Mouse (Mus musculus): Measurements from ENCODE around the gene Atg9b. TPM values are rescaled to one million over a fixed set of nuclear protein-coding genes. Genes with fewer than 3 reads are reported as not detected.

Atg9b gene
- polyA plus RNA-seq (2015; fragmentation: Nextera tagmentation; extraction: Ambion mirVana): 1.1 and 2.0 TPM in 2 replicates

GRCm38 (mm10) chr5:24391864-24392263 is at the start of gene Atg9b:
TSS of gene Atg9b (minus strand) at chr5:24392143.

GRCm38 (mm10) chr5:24423129-24424003 is 31.4 kb upstream of the Atg9b start, which contains the start of the genes Cdk5 and Slc4a2:
TSS of gene Cdk5 (minus strand) at chr5:24423530.
TSS of gene Slc4a2 (plus strand) at chr5:24423837.

GRCm38 (mm10) chr5:24413042-24413693 is 21.2 kb upstream of the Atg9b start, which contains the start of gene Asic3:
TSS of gene Asic3 (plus strand) at chr5:24413392.

GRCm38 (mm10) chr5:24393392-24393997 is 1.6 kb upstream of the Atg9b start, which contains the start of gene Abcb8:
TSS of gene Abcb8 (plus strand) at chr5:24393663.

GRCm38 (mm10) chr5:24364508-24364907 is 27.4 kb downstream of the Atg9b start, which contains the start of gene Nos3:
TSS of gene Nos3 (plus strand) at chr5:24364810.

GRCm38 (mm10) chr5:24351278-24351677 is 40.7 kb downstream of the Atg9b start, which contains the start of gene Kcnh2:
TSS of gene Kcnh2 (minus strand) at chr5:24351604.

Other genes with a start within 250 kb of the Atg9b start
- 8.9 and 9.6 TPM in 2 replicates for gene Nupl2, start 227.2 kb downstream of the Atg9b start, polyA plus RNA-seq (2015; fragmentation: Nextera tagmentation; extraction: Ambion mirVana)
- 0.69 and 0.80 TPM in 2 replicates for gene Kcnh2, start 40.5 kb downstream of the Atg9b start, polyA plus RNA-seq (2015; fragmentation: Nextera tagmentation; extraction: Ambion mirVana)
- 3.1 and 4.4 TPM in 2 replicates for gene Nos3, start 27.3 kb downstream of the Atg9b start, polyA plus RNA-seq (2015; fragmentation: Nextera tagmentation; extraction: Ambion mirVana)
- gene Abcb8, start 1.5 kb upstream of the Atg9b start, polyA plus RNA-seq (2015; fragmentation: Nextera tagmentation; extraction: Ambion mirVana): 20.3 and 21.0 TPM in 2 replicates
- gene Asic3, start 21.2 kb upstream of the Atg9b start, polyA plus RNA-seq (2015; fragmentation: Nextera tagmentation; extraction: Ambion mirVana): not detected in 2 replicates
- gene Cdk5, start 31.4 kb upstream of the Atg9b start, polyA plus RNA-seq (2015; fragmentation: Nextera tagmentation; extraction: Ambion mirVana): 13.7 and 16.6 TPM in 2 replicates
- gene Slc4a2, start 31.7 kb upstream of the Atg9b start, polyA plus RNA-seq (2015; fragmentation: Nextera tagmentation; extraction: Ambion mirVana): 9.1 and 10.4 TPM in 2 replicates
- 45.3 and 48.4 TPM in 2 replicates for gene Fastk, start 53.1 kb upstream of the Atg9b start, polyA plus RNA-seq (2015; fragmentation: Nextera tagmentation; extraction: Ambion mirVana)
- gene Tmub1, start 55.7 kb upstream of the Atg9b start, polyA plus RNA-seq (2015; fragmentation: Nextera tagmentation; extraction: Ambion mirVana): 6.6 and 8.3 TPM in 2 replicates
- gene Agap3, start 60.0 kb upstream of the Atg9b start, polyA plus RNA-seq (2015; fragmentation: Nextera tagmentation; extraction: Ambion mirVana): 12.6 and 14.8 TPM in 2 replicates
- gene Gbx1, start 135.1 kb upstream of the Atg9b start, polyA plus RNA-seq (2015; fragmentation: Nextera tagmentation; extraction: Ambion mirVana): 0.04 TPM in 1 of 2 replicates, not detected in the other
- 0.17 and 0.35 TPM in 2 replicates for gene Asb10, start 148.8 kb upstream of the Atg9b start, polyA plus RNA-seq (2015; fragmentation: Nextera tagmentation; extraction: Ambion mirVana)
- 0.07 and 0.10 TPM in 2 replicates for gene 4931409K22Rik, start 164.7 kb upstream of the Atg9b start, polyA plus RNA-seq (2015; fragmentation: Nextera tagmentation; extraction: Ambion mirVana)
- 47.8 and 49.0 TPM in 2 replicates for gene Abcf2, start 185.3 kb upstream of the Atg9b start, polyA plus RNA-seq (2015; fragmentation: Nextera tagmentation; extraction: Ambion mirVana)
- 11.3 and 14.3 TPM in 2 replicates for gene Chpf2, start 194.6 kb upstream of the Atg9b start, polyA plus RNA-seq (2015; fragmentation: Nextera tagmentation; extraction: Ambion mirVana)
- gene Smarcd3, start 232.3 kb upstream of the Atg9b start, polyA plus RNA-seq (2015; fragmentation: Nextera tagmentation; extraction: Ambion mirVana): 2.4 and 3.6 TPM in 2 replicates

All from spleen, postnatal 0 days (tissue).